Mouse (Mus musculus): ENCODE results near the gene Hs2st1. TPM values are rescaled to one million over a fixed set of nuclear protein-coding genes. Genes with fewer than 3 reads are reported as not detected.

The Hs2st1 gene
- total and polyA plus RNA-seq, 2 experiments, result 1.9 to 6.0 TPM

- 54% methylated on average over 7 of the region's 7 CpGs for WGBS
Measured at GRCm38 (mm10) chr3:144555144-144555543, 14.8 kb downstream of the Hs2st1 start.

GRCm38 (mm10) chr3:144554503-144554902, 15.5 kb downstream of the Hs2st1 start:
- WGBS, result 48% methylated on average over 9 of the region's 9 CpGs
- DNase-seq (ENCODE audit: extremely low read depth, low read depth, low spot score), result peak; percentile 36

More at GRCm38 (mm10) chr3:144555144-144555543, 14.8 kb downstream of the Hs2st1 start:
- Histone ChIP-seq H3K4me3 (ENCODE audit: insufficient read depth, low read depth, low read length) (no peak overlapping the region), H3K36me3 (ENCODE audit: control insufficient read depth, insufficient read depth, low read length) (no peaks in the 10 kb centered on the region), H3K27ac (replicated peaks; ENCODE audit: insufficient read depth, low read depth, low read length) (no peak overlapping the region), H3K79me2 (ENCODE audit: control insufficient read depth, insufficient read depth, low read length) (peaks cover 28% of the 10 kb centered on the region; the same call in 1 of the 2 replicates), H3K27me3 (ENCODE audit: control insufficient read depth, insufficient read depth, low read length) (no peaks in the 10 kb centered on the region), H3K9ac (ENCODE audit: low read depth, low read length) (no peak overlapping the region), H3K4me1 (ENCODE audit: control insufficient read depth, insufficient read depth, low read length) (peaks cover 2% of the 10 kb centered on the region)
- TF ChIP-seq POLR2A (IDR thresholded peaks at IDR 0.05; ENCODE audit: extremely low read depth, insufficient read depth, low read length) (no peak), CTCF (IDR thresholded peaks at IDR 0.05; ENCODE audit: low read depth, low read length) (no peak)
- peak; percentile 48 for DNase-seq (ENCODE audit: extremely low read depth, low read depth, low spot score)

GRCm38 (mm10) chr3:144553942-144554341, 16.0 kb downstream of the Hs2st1 start:
- H3K4me1 ChIP-seq (ENCODE audit: control insufficient read depth, insufficient read depth, low read length), result peaks cover 2% of the 10 kb centered on the region
- 17% methylated on average over 7 of the region's 7 CpGs for WGBS
- H3K36me3 ChIP-seq (ENCODE audit: control insufficient read depth, insufficient read depth, low read length), result no peaks in the 10 kb centered on the region
- no peak overlapping the region for H3K9ac ChIP-seq (ENCODE audit: low read depth, low read length)
- H3K27me3 ChIP-seq (ENCODE audit: control insufficient read depth, insufficient read depth, low read length), result no peaks in the 10 kb centered on the region
- peak; percentile 87 for DNase-seq (ENCODE audit: extremely low read depth, low read depth, low spot score)
- H3K27ac ChIP-seq (replicated peaks; ENCODE audit: insufficient read depth, low read depth, low read length), result no peak overlapping the region
- no peak overlapping the region for H3K4me3 ChIP-seq (ENCODE audit: insufficient read depth, low read depth, low read length)
- TF ChIP-seq POLR2A (IDR thresholded peaks at IDR 0.05; ENCODE audit: extremely low read depth, insufficient read depth, low read length) (no peak), CTCF (IDR thresholded peaks at IDR 0.05; ENCODE audit: low read depth, low read length) (no peak)
- peaks cover 27% of the 10 kb centered on the region; the same call in 1 of the 2 replicates for H3K79me2 ChIP-seq (ENCODE audit: control insufficient read depth, insufficient read depth, low read length)

More at GRCm38 (mm10) chr3:144554503-144554902, 15.5 kb downstream of the Hs2st1 start:
- Histone ChIP-seq H3K79me2 (ENCODE audit: control insufficient read depth, insufficient read depth, low read length) (peaks cover 26% of the 10 kb centered on the region; the same call in 1 of the 2 replicates), H3K36me3 (ENCODE audit: control insufficient read depth, insufficient read depth, low read length) (no peaks in the 10 kb centered on the region), H3K4me1 (ENCODE audit: control insufficient read depth, insufficient read depth, low read length) (peaks cover 2% of the 10 kb centered on the region), H3K9ac (ENCODE audit: low read depth, low read length) (no peak overlapping the region), H3K4me3 (ENCODE audit: insufficient read depth, low read depth, low read length) (no peak overlapping the region), H3K27ac (replicated peaks; ENCODE audit: insufficient read depth, low read depth, low read length) (no peak overlapping the region), H3K27me3 (ENCODE audit: control insufficient read depth, insufficient read depth, low read length) (no peaks in the 10 kb centered on the region)
- no peak for TF ChIP-seq POLR2A (IDR thresholded peaks at IDR 0.05; ENCODE audit: extremely low read depth, insufficient read depth, low read length)
- no peak for TF ChIP-seq CTCF (IDR thresholded peaks at IDR 0.05; ENCODE audit: low read depth, low read length)

GRCm38 (mm10) chr3:144551416-144551815, 18.6 kb downstream of the Hs2st1 start:
- H3K27me3 ChIP-seq (ENCODE audit: control insufficient read depth, insufficient read depth, low read length), result no peaks in the 10 kb centered on the region
- TF ChIP-seq CTCF (IDR thresholded peaks at IDR 0.05; ENCODE audit: low read depth, low read length), result no peak
- no peak for TF ChIP-seq POLR2A (IDR thresholded peaks at IDR 0.05; ENCODE audit: extremely low read depth, insufficient read depth, low read length)
- H3K4me1 ChIP-seq (ENCODE audit: control insufficient read depth, insufficient read depth, low read length), result peaks cover 2% of the 10 kb centered on the region
- H3K9ac ChIP-seq (ENCODE audit: low read depth, low read length), result no peak overlapping the region
- H3K4me3 ChIP-seq (ENCODE audit: insufficient read depth, low read depth, low read length), result no peak overlapping the region
- H3K79me2 ChIP-seq (ENCODE audit: control insufficient read depth, insufficient read depth, low read length), result peaks cover 28% of the 10 kb centered on the region; the same call in 1 of the 2 replicates
- H3K27ac ChIP-seq (replicated peaks; ENCODE audit: insufficient read depth, low read depth, low read length), result no peak overlapping the region
- no peaks in the 10 kb centered on the region for H3K36me3 ChIP-seq (ENCODE audit: control insufficient read depth, insufficient read depth, low read length)
- 77% methylated on average over 4 of the region's 4 CpGs for WGBS
- no peak for DNase-seq (ENCODE audit: extremely low read depth, low read depth, low spot score)

- WGBS, result 93% methylated on average over 5 of the region's 5 CpGs
- Histone ChIP-seq H3K27me3 (ENCODE audit: control insufficient read depth, insufficient read depth, low read length) (no peaks in the 10 kb centered on the region), H3K9ac (ENCODE audit: low read depth, low read length) (no peak overlapping the region), H3K4me1 (ENCODE audit: control insufficient read depth, insufficient read depth, low read length) (peaks cover 2% of the 10 kb centered on the region), H3K27ac (replicated peaks; ENCODE audit: insufficient read depth, low read depth, low read length) (no peak overlapping the region), H3K79me2 (ENCODE audit: control insufficient read depth, insufficient read depth, low read length) (peaks cover 28% of the 10 kb centered on the region; the same call in 1 of the 2 replicates), H3K36me3 (ENCODE audit: control insufficient read depth, insufficient read depth, low read length) (no peaks in the 10 kb centered on the region), H3K4me3 (ENCODE audit: insufficient read depth, low read depth, low read length) (no peak overlapping the region)
- no peak for DNase-seq (ENCODE audit: extremely low read depth, low read depth, low spot score)
- no peak for TF ChIP-seq CTCF (IDR thresholded peaks at IDR 0.05; ENCODE audit: low read depth, low read length)
- no peak for TF ChIP-seq POLR2A (IDR thresholded peaks at IDR 0.05; ENCODE audit: extremely low read depth, insufficient read depth, low read length)
Measured at GRCm38 (mm10) chr3:144550659-144551058, 19.3 kb downstream of the Hs2st1 start.

GRCm38 (mm10) chr3:144550036-144550435, 19.9 kb downstream of the Hs2st1 start:
- Histone ChIP-seq H3K27me3 (ENCODE audit: control insufficient read depth, insufficient read depth, low read length) (no peaks in the 10 kb centered on the region), H3K9ac (ENCODE audit: low read depth, low read length) (no peak overlapping the region), H3K27ac (replicated peaks; ENCODE audit: insufficient read depth, low read depth, low read length) (no peak overlapping the region), H3K4me1 (ENCODE audit: control insufficient read depth, insufficient read depth, low read length) (peaks cover under 1% of the 10 kb centered on the region; the same call in 1 of the 2 replicates), H3K36me3 (ENCODE audit: control insufficient read depth, insufficient read depth, low read length) (no peaks in the 10 kb centered on the region), H3K79me2 (ENCODE audit: control insufficient read depth, insufficient read depth, low read length) (peaks cover 30% of the 10 kb centered on the region; the same call in 1 of the 2 replicates), H3K4me3 (ENCODE audit: insufficient read depth, low read depth, low read length) (no peak overlapping the region)
- DNase-seq (ENCODE audit: extremely low read depth, low read depth, low spot score), result no peak
- TF ChIP-seq CTCF (IDR thresholded peaks at IDR 0.05; ENCODE audit: low read depth, low read length), result no peak
- no peak for TF ChIP-seq POLR2A (IDR thresholded peaks at IDR 0.05; ENCODE audit: extremely low read depth, insufficient read depth, low read length)
- 92% methylated on average over 5 of the region's 5 CpGs for WGBS
